Mouse (Mus musculus) right cerebral cortex, adult 2 months (tissue): ENCODE measurements around the gene Mylip.

ENCODE experiments used
- DNase-seq, 2 experiments: peaks; one replicate each; pipeline ENCODE4 v3.0.0; 2021 to 2022; ENCODE audit warnings: low spot score in 2 of 2

Gene Mylip

GRCm38 (mm10) chr13:45390962-45391853 is 1.7 kb downstream of the Mylip start:
- no peak for DNase-seq

DNA sequence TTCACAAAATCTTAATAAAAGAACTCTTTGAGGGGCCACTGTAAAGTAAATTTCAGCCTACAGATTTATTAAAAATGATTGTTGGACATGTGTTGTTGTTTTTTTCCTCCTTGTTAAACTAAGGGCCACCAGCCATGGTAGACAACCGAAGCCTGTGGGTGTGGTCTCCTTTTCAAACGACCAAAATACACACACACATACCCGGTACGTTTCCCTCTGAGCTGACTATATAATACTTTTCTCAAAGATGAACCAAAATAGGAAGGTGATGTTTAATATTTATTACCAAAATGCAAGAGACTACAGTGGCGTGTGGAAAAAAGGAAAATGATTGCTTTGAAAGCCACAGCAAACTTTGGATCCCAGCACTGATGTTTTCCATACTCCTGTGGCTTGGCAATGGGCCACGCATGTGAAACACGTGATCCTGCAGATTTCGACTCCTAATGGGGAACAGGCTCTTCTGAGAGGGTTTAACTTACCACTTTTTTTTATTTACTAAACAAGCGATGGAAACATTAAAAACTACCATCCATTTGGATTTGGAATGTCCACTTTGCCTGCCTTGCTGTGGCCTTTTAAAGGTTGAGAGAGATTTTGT is 2.4 kb downstream of the Mylip start:
- DNase-seq: peak in 1 of 2 experiments; percentile 31

- DNase-seq: no peak
Measured at GRCm38 (mm10) chr13:45394221-45394768, 4.8 kb downstream of the Mylip start.

GRCm38 (mm10) chr13:45396724-45397123 is 7.2 kb downstream of the Mylip start:
- no peak for DNase-seq

DNA sequence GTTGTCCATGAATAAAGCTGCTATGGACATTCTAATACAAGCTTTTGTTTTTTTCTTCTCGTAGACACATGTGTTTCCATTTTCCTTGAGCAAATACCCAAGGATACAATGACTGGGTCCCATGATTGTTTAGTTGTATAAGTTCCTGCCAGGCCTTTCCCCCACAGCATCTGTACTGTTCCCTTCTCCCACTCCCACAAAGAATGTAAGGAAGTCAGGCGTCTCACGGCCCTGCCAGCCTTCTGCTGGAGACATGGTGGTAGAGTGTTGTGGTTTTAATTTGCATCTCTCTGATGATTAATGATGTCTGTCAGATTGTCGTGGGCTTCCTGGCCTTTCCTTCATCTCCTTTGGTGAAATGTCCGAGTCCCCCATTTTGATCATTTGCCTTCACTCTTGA is 7.7 kb downstream of the Mylip start:
- DNase-seq: peak; percentile 40

- no peak for DNase-seq
Measured at GRCm38 (mm10) chr13:45397896-45398805, 8.6 kb downstream of the Mylip start.

DNA sequence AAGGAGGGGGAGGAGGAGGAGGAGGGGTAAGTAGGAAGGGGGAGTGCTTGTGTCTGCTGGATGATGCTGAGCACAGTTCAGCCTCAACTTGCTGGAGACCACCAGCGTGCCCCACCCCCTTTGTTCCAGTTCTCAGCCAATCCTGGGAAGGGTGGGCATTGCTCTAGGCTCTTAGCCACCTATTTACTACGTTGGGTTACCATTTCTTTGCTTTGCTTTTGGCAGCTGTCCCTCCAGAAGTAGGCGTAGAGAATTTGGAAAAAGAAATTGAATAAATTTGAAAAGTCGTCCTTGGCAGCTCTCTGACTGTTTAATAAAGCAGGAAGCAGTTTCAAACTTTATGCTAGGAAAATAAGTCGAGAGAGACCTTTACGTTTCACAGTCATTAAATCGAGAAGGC is 11.2 kb downstream of the Mylip start:
- peak; percentile 53 to 63 for DNase-seq

DNA sequence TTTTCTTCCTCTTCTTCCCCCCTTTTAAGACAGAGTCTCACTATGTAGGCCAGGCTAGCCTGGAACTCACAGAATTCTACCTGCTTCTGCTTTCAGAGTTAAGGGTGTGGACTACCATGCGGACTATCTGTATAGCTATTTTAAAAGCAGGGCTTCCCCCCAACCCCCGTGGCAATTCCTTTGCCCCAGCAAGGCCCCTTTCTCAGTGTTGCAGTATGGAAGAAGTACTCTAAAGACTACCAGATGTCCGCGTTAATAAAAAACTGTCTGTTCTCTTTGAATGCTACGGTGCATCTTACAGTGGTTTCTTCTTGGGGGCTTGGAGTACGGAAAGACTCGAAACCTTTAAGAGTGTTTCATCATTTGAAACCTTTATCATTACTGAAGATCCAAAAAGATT is 12.3 kb downstream of the Mylip start:
- DNase-seq: no peak

- no peak for DNase-seq
Measured at GRCm38 (mm10) chr13:45402316-45403039, 12.9 kb downstream of the Mylip start.

DNA sequence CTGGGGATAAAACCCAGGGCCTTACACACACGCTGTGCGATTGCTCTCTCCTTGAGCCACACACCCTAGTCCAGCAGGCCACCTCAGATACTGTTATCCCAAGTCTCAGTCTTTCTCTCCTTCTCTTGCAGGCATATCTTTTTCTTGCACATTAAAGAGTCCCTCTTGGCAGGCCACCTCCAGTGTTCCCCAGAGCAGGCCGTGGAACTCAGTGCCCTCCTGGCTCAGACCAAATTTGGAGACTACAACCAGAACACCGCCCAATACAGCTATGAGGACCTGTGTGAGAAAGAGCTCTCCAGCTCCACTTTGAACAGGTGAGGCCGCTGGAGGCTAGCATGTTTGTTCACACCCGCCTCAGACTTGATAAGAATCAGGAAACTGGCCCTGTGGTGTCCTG is 14.7 kb downstream of the Mylip start:
- DNase-seq: no peak

DNA sequence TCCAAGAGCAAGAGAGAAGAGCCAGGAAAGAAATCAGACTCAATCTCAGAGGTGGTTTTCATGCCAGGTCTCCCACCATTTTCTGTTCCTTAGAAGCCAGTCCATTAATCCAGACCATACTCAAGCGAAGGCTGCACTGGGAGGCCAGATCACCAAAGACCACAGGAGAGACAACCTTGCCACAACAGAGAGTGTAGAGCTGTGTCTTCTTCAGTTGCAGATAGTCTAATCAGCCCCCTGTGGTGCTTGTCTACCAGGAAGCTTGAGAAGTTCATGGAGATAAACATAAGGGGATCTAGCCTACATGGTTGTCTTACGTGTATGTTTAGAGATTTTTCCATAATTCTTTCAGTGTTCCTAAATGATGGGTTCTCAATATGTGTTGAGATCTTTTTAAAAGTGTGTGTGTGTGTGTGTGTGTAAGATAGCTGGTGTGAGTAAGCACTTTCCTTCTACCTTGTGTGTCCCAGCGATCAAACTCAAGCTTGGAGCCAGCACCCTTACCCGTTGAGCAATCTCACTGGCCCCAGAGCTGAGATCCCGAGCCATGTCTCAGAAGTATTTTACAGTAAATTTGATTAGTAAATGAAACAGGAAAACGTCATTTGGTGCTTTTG is 15.8 kb downstream of the Mylip start:
- no peak for DNase-seq

- DNase-seq: no peak
Measured at GRCm38 (mm10) chr13:45406289-45406688, 16.7 kb downstream of the Mylip start.

GRCm38 (mm10) chr13:45406703-45407102 is 17.2 kb downstream of the Mylip start:
- no peak for DNase-seq

DNA sequence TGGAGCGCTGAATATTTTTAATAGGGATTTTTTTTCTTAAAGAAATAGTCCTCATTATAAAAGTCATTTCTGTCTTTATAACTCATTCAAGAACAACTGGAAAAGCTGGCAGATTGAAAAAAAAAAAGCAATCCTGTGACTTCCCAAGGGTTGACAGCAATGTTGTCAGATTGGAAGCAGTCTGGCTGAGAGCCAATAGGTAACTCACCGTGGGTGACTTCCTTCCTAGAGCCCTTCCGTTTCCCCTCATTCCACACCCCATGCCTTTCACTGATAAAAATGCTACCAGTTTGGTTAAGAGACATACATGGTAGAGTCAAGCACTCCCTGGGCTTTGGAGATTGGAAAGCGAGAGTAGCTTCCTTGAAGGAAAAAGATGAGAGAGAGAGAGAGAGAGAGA is 21.4 kb downstream of the Mylip start:
- no peak for DNase-seq

GRCm38 (mm10) chr13:45413066-45413465 is 23.5 kb downstream of the Mylip start:
- DNase-seq: no peak

- DNase-seq: no peak
Measured at GRCm38 (mm10) chr13:45414031-45414430, 24.5 kb downstream of the Mylip start.

GRCm38 (mm10) chr13:45416621-45417057 is 27.1 kb downstream of the Mylip start:
- no peak for DNase-seq

DNA sequence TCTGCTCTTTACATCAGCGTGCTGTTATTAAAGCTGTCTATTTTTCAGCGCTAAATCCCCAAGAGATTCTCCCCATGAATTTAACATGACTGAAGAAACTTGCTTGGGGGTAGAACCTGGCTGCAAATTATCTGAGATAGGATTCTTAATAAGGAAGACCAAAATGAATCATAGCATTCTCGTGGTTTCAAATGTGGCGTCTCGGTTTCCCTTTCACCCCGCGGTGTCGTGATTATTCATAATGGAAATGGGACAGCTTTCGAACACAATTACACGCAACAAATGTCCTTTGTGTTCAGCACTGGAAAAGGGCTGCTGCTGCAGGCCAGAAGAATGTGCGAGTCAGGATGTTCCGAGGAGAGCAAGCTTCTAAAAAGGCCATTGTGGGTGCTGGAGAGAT is 29.4 kb downstream of the Mylip start:
- DNase-seq: no peak

- DNase-seq: no peak
Measured at GRCm38 (mm10) chr13:45422251-45422650, 32.7 kb downstream of the Mylip start.

- no peak for DNase-seq
Measured at GRCm38 (mm10) chr13:45422709-45423108, 33.2 kb downstream of the Mylip start.

DNA sequence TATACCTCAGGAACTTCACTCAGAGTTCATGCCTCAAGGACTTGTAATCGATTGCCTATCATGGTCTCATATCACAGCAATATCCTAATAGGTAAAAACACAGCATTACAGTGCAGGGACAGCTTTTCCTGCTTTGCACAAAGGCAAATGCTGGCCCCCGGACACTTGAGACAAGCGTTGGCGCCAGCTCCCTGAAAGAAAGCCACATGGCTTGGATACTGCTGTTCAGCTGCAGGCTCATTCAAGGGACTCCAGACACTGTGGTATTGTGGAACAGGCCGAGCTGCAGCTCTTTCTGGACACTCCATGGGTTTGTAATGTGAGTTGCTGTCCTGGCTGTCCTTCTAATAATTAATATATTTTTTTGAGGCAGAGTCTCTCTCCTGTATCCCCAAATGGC is 34.4 kb downstream of the Mylip start:
- DNase-seq: no peak
